In genomic region chr16:95954341-95954740, GRCm38 (mm10) we compare ENCODE assay signal across 16 mouse cellular contexts.
"Had no signal": no experiment of that assay in that cellular context is flagged by ENCODE, and none has a peak within 500 bp of the region (broad histone marks: within the 10 kb centered on the region; RNA-seq: fewer than 3 reads in every experiment).

No protein-coding gene starts in this region.

- H3K4me1 ChIP-seq: liver, embryonic 12.5 days; liver, embryonic 15.5 days; stomach, embryonic 15.5 days had no signal

- H3K9ac ChIP-seq: limb, embryonic 13.5 days; liver, embryonic 12.5 days; liver, embryonic 15.5 days; stomach, embryonic 15.5 days had no signal

- H3K4me3 ChIP-seq: layer of hippocampus, adult 2 months; limb, embryonic 10.5 days; limb, embryonic 13.5 days; liver, embryonic 12.5 days; liver, embryonic 15.5 days; stomach, embryonic 15.5 days had no signal

- H3K27ac ChIP-seq: kidney, postnatal 0 days; layer of hippocampus, adult 2 months; limb, embryonic 10.5 days; limb, embryonic 13.5 days; liver, embryonic 12.5 days; liver, embryonic 15.5 days; stomach, embryonic 15.5 days had no signal

- DNase-seq: kidney, postnatal 25 days; layer of hippocampus, adult 9-11 months; liver; lung, adult 2 months; lung, postnatal 14 days; lung, postnatal 4 days; midbrain, embryonic 14.5 days; thymus, postnatal 36 days had no signal

- ATAC-seq: liver, embryonic 12.5 days had no signal

- H3K27me3 ChIP-seq: limb, embryonic 13.5 days; liver, embryonic 12.5 days; liver, embryonic 15.5 days; stomach, embryonic 15.5 days had no signal

- H3K9me3 ChIP-seq: limb, embryonic 10.5 days; liver, embryonic 12.5 days; liver, embryonic 15.5 days; stomach, embryonic 15.5 days had no signal

- H3K36me3 ChIP-seq: limb, embryonic 10.5 days; limb, embryonic 13.5 days; liver, embryonic 12.5 days; liver, embryonic 15.5 days; stomach, embryonic 15.5 days had no signal

- H3K4me2 ChIP-seq: limb, embryonic 13.5 days; liver, embryonic 12.5 days; liver, embryonic 15.5 days; midbrain, embryonic 11.5 days; stomach, embryonic 15.5 days had no signal
